Mouse (Mus musculus) CD4-positive helper T cell, adult 2 months (primary cell): ENCODE data around the gene Grb10.

Experiments
- DNase-seq: peaks from one replicate; pipeline ENCODE4 v3.0.0-alpha.2; 2012; ENCODE audit warnings: low read depth, missing footprints, low spot score

Gene Grb10

GRCm38 (mm10) chr11:12032831-12033230, 5.7 kb downstream of the Grb10 start:
- no peak for DNase-seq

- no peak for DNase-seq
Observed at GRCm38 (mm10) chr11:12026638-12027037, 11.8 kb downstream of the Grb10 start.

- peak; percentile 36 for DNase-seq
Observed at GRCm38 (mm10) chr11:12025756-12026593, 12.5 kb downstream of the Grb10 start.

- DNase-seq, result no peak
Observed at GRCm38 (mm10) chr11:12025392-12025755, 13.1 kb downstream of the Grb10 start.

GRCm38 (mm10) chr11:12023051-12023450, 15.4 kb downstream of the Grb10 start:
- DNase-seq, result no peak

GRCm38 (mm10) chr11:12019651-12020050, 18.8 kb downstream of the Grb10 start:
- DNase-seq, result no peak

- DNase-seq, result no peak
Observed at GRCm38 (mm10) chr11:12018604-12019003, 19.9 kb downstream of the Grb10 start.

- no peak for DNase-seq
Observed at GRCm38 (mm10) chr11:12010084-12010483, 28.4 kb downstream of the Grb10 start.

- DNase-seq, result no peak
Observed at GRCm38 (mm10) chr11:12000293-12000910, 38.1 kb downstream of the Grb10 start.

GRCm38 (mm10) chr11:11998881-11999280, 39.6 kb downstream of the Grb10 start:
- no peak for DNase-seq

- no peak for DNase-seq
Observed at GRCm38 (mm10) chr11:11997045-11997444, 41.4 kb downstream of the Grb10 start.

- no peak for DNase-seq
Observed at GRCm38 (mm10) chr11:11995371-11995770, 43.1 kb downstream of the Grb10 start.

GRCm38 (mm10) chr11:11993807-11994206, 44.7 kb downstream of the Grb10 start:
- DNase-seq, result no peak

- no peak for DNase-seq
Observed at GRCm38 (mm10) chr11:11993183-11993582, 45.3 kb downstream of the Grb10 start.

GRCm38 (mm10) chr11:11989850-11990249, 48.6 kb downstream of the Grb10 start:
- DNase-seq, result no peak

- DNase-seq, result no peak
Observed at GRCm38 (mm10) chr11:11987233-11987632, 51.2 kb downstream of the Grb10 start.

GRCm38 (mm10) chr11:11978611-11979197, 59.8 kb downstream of the Grb10 start:
- DNase-seq, result no peak

GRCm38 (mm10) chr11:11974591-11975255, 63.8 kb downstream of the Grb10 start:
- peak; percentile 65 for DNase-seq

GRCm38 (mm10) chr11:11973366-11974014, 65.0 kb downstream of the Grb10 start:
- peak; percentile 59 for DNase-seq

- no peak for DNase-seq
Observed at GRCm38 (mm10) chr11:11972401-11973110, 65.9 kb downstream of the Grb10 start.

GRCm38 (mm10) chr11:11970246-11970645, 68.2 kb downstream of the Grb10 start:
- no peak for DNase-seq
